Mouse (Mus musculus) megakaryocyte, embryonic 14.5 days (primary cell): Measurements from ENCODE around the gene Abcb9.

Experiments used
- FLI1 ChIP-seq: IDR thresholded peaks from 2 replicates; pipeline ENCODE4 v1.6.1; 2012; ENCODE audit warnings: low read length, inconsistent platforms, mixed read lengths
- GATA1 ChIP-seq: IDR thresholded peaks from 3 replicates; pipeline ENCODE4 v1.6.1; 2012; ENCODE audit warnings: mixed read lengths, low read length, inconsistent platforms, borderline replicate concordance

DNA sequence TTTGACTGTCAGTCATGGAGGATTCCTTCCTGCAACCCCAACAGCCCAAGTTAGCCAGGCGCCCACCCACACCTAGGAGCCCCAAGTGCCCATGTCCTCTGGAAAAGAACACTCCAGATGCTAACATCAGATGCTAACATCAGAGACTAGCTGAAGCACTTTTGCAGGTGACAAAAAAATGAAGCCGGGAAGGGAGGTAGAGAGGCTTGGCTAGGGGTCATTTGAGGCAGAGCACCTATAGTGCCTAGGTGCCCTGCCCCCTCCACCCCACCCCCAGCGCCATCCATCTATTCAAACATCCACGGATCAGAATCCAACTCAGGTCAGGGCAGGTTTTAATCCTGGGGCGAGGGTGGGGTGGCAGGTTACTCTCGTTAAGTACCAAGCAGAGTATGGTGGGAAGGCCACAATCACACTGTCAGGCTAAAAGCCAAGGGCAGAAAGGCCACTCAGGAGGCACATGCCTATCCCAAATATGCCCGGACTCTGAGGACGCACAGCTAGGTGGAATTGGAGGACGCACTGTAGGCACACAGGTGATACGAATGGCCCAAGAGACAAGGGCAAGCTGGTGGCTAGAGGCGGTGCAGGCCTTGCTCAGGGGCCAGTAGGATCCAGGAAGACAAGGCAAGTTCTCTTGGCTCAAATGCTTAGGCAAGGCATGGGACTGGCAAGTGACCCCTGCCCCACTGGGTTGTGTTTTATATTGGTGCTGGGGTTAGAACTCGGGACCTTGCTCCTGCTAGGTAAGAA is 1.6 kb downstream of the Abcb9 start:
- TF ChIP-seq GATA1 (no peak), FLI1 (no peak)
